Mouse (Mus musculus): ENCODE results near the gene Trit1. TPM values are rescaled to one million over a fixed set of nuclear protein-coding genes. Genes with fewer than 3 reads are reported as not detected.

Gene Trit1
- polyA plus RNA-seq, 2 experiments = 15.0 to 20.1 TPM

GRCm38 (mm10) chr4:123014501-123015282 is 1.7 kb upstream of the Trit1 start:
- no peaks in the 10 kb centered on the region for H3K27me3 ChIP-seq (ENCODE audit: control insufficient read depth, insufficient read depth, low read length)
- no peak for DNase-seq (ENCODE audit: low spot score)
- peaks cover 10% of the 10 kb centered on the region; the same call in 1 of the 2 replicates for H3K4me1 ChIP-seq (ENCODE audit: control insufficient read depth, insufficient read depth, low read length)
- WGBS = 45% methylated on average over 7 of the region's 7 CpGs
- H3K9me3 ChIP-seq (ENCODE audit: control insufficient read depth, low read length) = no peaks in the 10 kb centered on the region
- H3K4me3 ChIP-seq (replicated peaks; ENCODE audit: low read length) = no peak overlapping the region
- H3K4me2 ChIP-seq (replicated peaks; ENCODE audit: low read depth, low read length, severe bottlenecking) = no peak overlapping the region
- H3K9ac ChIP-seq (ENCODE audit: low read depth, low read length, severe bottlenecking) = no peak overlapping the region
- no peak for ATAC-seq (ENCODE audit: low FRiP score, low read depth)
- no peak for TF ChIP-seq POLR2A (IDR thresholded peaks at IDR 0.05; ENCODE audit: borderline replicate concordance, extremely low read depth, insufficient read depth, insufficient read length)
- no peak overlapping the region for H3K27ac ChIP-seq (replicated peaks; ENCODE audit: low read depth, low read length)
- no peaks in the 10 kb centered on the region for H3K36me3 ChIP-seq (ENCODE audit: control insufficient read depth, insufficient read depth, low read length)

GRCm38 (mm10) chr4:123021591-123021990 is 5.2 kb downstream of the Trit1 start:
- Histone ChIP-seq H3K27ac (replicated peaks; ENCODE audit: low read depth, low read length) (no peak overlapping the region), H3K4me3 (replicated peaks; ENCODE audit: low read length) (no peak overlapping the region), H3K36me3 (ENCODE audit: control insufficient read depth, insufficient read depth, low read length) (peaks cover 15% of the 10 kb centered on the region), H3K4me1 (ENCODE audit: control insufficient read depth, insufficient read depth, low read length) (peaks cover 8% of the 10 kb centered on the region; the same call in 1 of the 2 replicates), H3K4me2 (replicated peaks; ENCODE audit: low read depth, low read length, severe bottlenecking) (no peak overlapping the region), H3K27me3 (ENCODE audit: control insufficient read depth, insufficient read depth, low read length) (no peaks in the 10 kb centered on the region), H3K9me3 (ENCODE audit: control insufficient read depth, low read length) (0 out of 2 replicates have a peak, but pooled peaks cover 3% of the 10 kb centered on the region), H3K9ac (ENCODE audit: low read depth, low read length, severe bottlenecking) (no peak overlapping the region)
- 96% methylated on average over 3 of the region's 3 CpGs for WGBS
- no peak for TF ChIP-seq POLR2A (IDR thresholded peaks at IDR 0.05; ENCODE audit: borderline replicate concordance, extremely low read depth, insufficient read depth, insufficient read length)
- DNase-seq (ENCODE audit: low spot score) = no peak
- ATAC-seq (ENCODE audit: low FRiP score, low read depth) = no peak

- no peak for TF ChIP-seq POLR2A (IDR thresholded peaks at IDR 0.05; ENCODE audit: borderline replicate concordance, extremely low read depth, insufficient read depth, insufficient read length)
- DNase-seq (ENCODE audit: low spot score) (no peak), ATAC-seq (ENCODE audit: low FRiP score, low read depth) (no peak)
- no peak overlapping the region for H3K27ac ChIP-seq (replicated peaks; ENCODE audit: low read depth, low read length)
- peaks cover 27% of the 10 kb centered on the region for H3K36me3 ChIP-seq (ENCODE audit: control insufficient read depth, insufficient read depth, low read length)
- H3K9me3 ChIP-seq (ENCODE audit: control insufficient read depth, low read length) = 0 out of 2 replicates have a peak, but pooled peaks cover 3% of the 10 kb centered on the region
- H3K9ac ChIP-seq (ENCODE audit: low read depth, low read length, severe bottlenecking) = no peak overlapping the region
- H3K4me2 ChIP-seq (replicated peaks; ENCODE audit: low read depth, low read length, severe bottlenecking) = no peak overlapping the region
- peaks cover 3% of the 10 kb centered on the region; the same call in 1 of the 2 replicates for H3K4me1 ChIP-seq (ENCODE audit: control insufficient read depth, insufficient read depth, low read length)
- WGBS = 89% methylated on average over 1 of the region's 1 CpGs
- no peak overlapping the region for H3K4me3 ChIP-seq (replicated peaks; ENCODE audit: low read length)
- H3K27me3 ChIP-seq (ENCODE audit: control insufficient read depth, insufficient read depth, low read length) = no peaks in the 10 kb centered on the region
Measured at GRCm38 (mm10) chr4:123022896-123023295, 6.5 kb downstream of the Trit1 start.

GRCm38 (mm10) chr4:123025418-123025817 is 9.0 kb downstream of the Trit1 start:
- H3K27ac ChIP-seq (replicated peaks; ENCODE audit: low read depth, low read length) = no peak overlapping the region
- no peaks in the 10 kb centered on the region for H3K4me1 ChIP-seq (ENCODE audit: control insufficient read depth, insufficient read depth, low read length)
- no peaks in the 10 kb centered on the region for H3K27me3 ChIP-seq (ENCODE audit: control insufficient read depth, insufficient read depth, low read length)
- peaks cover 39% of the 10 kb centered on the region for H3K36me3 ChIP-seq (ENCODE audit: control insufficient read depth, insufficient read depth, low read length)
- ATAC-seq (ENCODE audit: low FRiP score, low read depth) = no peak
- H3K4me2 ChIP-seq (replicated peaks; ENCODE audit: low read depth, low read length, severe bottlenecking) = no peak overlapping the region
- no peak overlapping the region for H3K4me3 ChIP-seq (replicated peaks; ENCODE audit: low read length)
- no peak overlapping the region for H3K9ac ChIP-seq (ENCODE audit: low read depth, low read length, severe bottlenecking)
- 87% methylated on average over 2 of the region's 2 CpGs for WGBS
- TF ChIP-seq POLR2A (IDR thresholded peaks at IDR 0.05; ENCODE audit: borderline replicate concordance, extremely low read depth, insufficient read depth, insufficient read length) = no peak
- H3K9me3 ChIP-seq (ENCODE audit: control insufficient read depth, low read length) = 0 out of 2 replicates have a peak, but pooled peaks cover 3% of the 10 kb centered on the region
- DNase-seq (ENCODE audit: low spot score) = no peak

GRCm38 (mm10) chr4:123026161-123026560 is 9.8 kb downstream of the Trit1 start:
- Histone ChIP-seq H3K9ac (ENCODE audit: low read depth, low read length, severe bottlenecking) (no peak overlapping the region), H3K9me3 (ENCODE audit: control insufficient read depth, low read length) (0 out of 2 replicates have a peak, but pooled peaks cover 3% of the 10 kb centered on the region), H3K4me2 (replicated peaks; ENCODE audit: low read depth, low read length, severe bottlenecking) (no peak overlapping the region), H3K36me3 (ENCODE audit: control insufficient read depth, insufficient read depth, low read length) (peaks cover 46% of the 10 kb centered on the region), H3K27me3 (ENCODE audit: control insufficient read depth, insufficient read depth, low read length) (no peaks in the 10 kb centered on the region), H3K27ac (replicated peaks; ENCODE audit: low read depth, low read length) (no peak overlapping the region), H3K4me1 (ENCODE audit: control insufficient read depth, insufficient read depth, low read length) (no peaks in the 10 kb centered on the region), H3K4me3 (replicated peaks; ENCODE audit: low read length) (no peak overlapping the region)
- DNase-seq (ENCODE audit: low spot score) (no peak), ATAC-seq (ENCODE audit: low FRiP score, low read depth) (no peak)
- TF ChIP-seq POLR2A (IDR thresholded peaks at IDR 0.05; ENCODE audit: borderline replicate concordance, extremely low read depth, insufficient read depth, insufficient read length) = no peak
- 95% methylated on average over 13 of the region's 13 CpGs for WGBS
